Mouse (Mus musculus) subcutaneous adipose tissue, adult 2 months (tissue): ENCODE measurements around the gene Olfr715b. TPM values are rescaled to one million over a fixed set of nuclear protein-coding genes. Genes with fewer than 3 reads are reported as not detected.

Source experiments
- polyA plus RNA-seq: library from polyadenylated mRNA; depleted of rRNA; stranded (reverse); fragments of >200 nt; gene quantifications from 2 replicates; pipeline ENCODE4 v1.2.3, GENCODE M21; 2012; ENCODE audit warnings: low replicate concordance; rRNA removed

The Olfr715b gene
- polyA plus RNA-seq, result not detected in 2 replicates

GRCm38 (mm10) chr7:107110269-107110668, at the start of gene Olfr715b:
Olfr715b (minus strand) TSS chr7:107110369.

GRCm38 (mm10) chr7:107138027-107138426, 27.9 kb upstream of the Olfr715b start, which contains the start of gene Olfr716:
Olfr716 (plus strand) TSS chr7:107138327.

GRCm38 (mm10) chr7:107130983-107131382, 20.8 kb upstream of the Olfr715b start, which contains the start of gene Olfr715:
Olfr715 (minus strand) TSS chr7:107131083.

GRCm38 (mm10) chr7:107092920-107093319, 17.2 kb downstream of the Olfr715b start, which contains the start of gene Olfr17:
Olfr17 (plus strand) TSS chr7:107093220.

GRCm38 (mm10) chr7:107070681-107071080, 39.5 kb downstream of the Olfr715b start, which contains the start of gene Olfr714:
Olfr714 (plus strand) TSS chr7:107070981.

Other genes with a start within 250 kb of the Olfr715b start
- not detected in 2 replicates for gene Olfr704, start 247.2 kb downstream of the Olfr715b start, polyA plus RNA-seq
- not detected in 2 replicates for gene Olfr705, start 233.5 kb downstream of the Olfr715b start, polyA plus RNA-seq
- not detected in 2 replicates for gene Olfr706, start 222.2 kb downstream of the Olfr715b start, polyA plus RNA-seq
- gene Olfr707, start 209.1 kb downstream of the Olfr715b start, polyA plus RNA-seq, result not detected in 2 replicates
- gene Olfr1532-ps1, start 202.4 kb downstream of the Olfr715b start, polyA plus RNA-seq, result not detected in 2 replicates
- gene Olfr709-ps1, start 178.2 kb downstream of the Olfr715b start, polyA plus RNA-seq, result not detected in 2 replicates
- not detected in 2 replicates for gene Olfr710, start 162.1 kb downstream of the Olfr715b start, polyA plus RNA-seq
- gene Olfr6, start 146.4 kb downstream of the Olfr715b start, polyA plus RNA-seq, result not detected in 2 replicates
- gene Olfr711, start 134.9 kb downstream of the Olfr715b start, polyA plus RNA-seq, result not detected in 2 replicates
- not detected in 2 replicates for gene Olfr2, start 104.3 kb downstream of the Olfr715b start, polyA plus RNA-seq
- gene Olfr713, start 79.2 kb downstream of the Olfr715b start, polyA plus RNA-seq, result not detected in 2 replicates
- gene Olfr714, start 39.4 kb downstream of the Olfr715b start, polyA plus RNA-seq, result not detected in 2 replicates
- not detected in 2 replicates for gene Olfr17, start 17.1 kb downstream of the Olfr715b start, polyA plus RNA-seq
- gene Olfr715, start 20.7 kb upstream of the Olfr715b start, polyA plus RNA-seq, result not detected in 2 replicates
- not detected in 2 replicates for gene Olfr716, start 28.0 kb upstream of the Olfr715b start, polyA plus RNA-seq
- gene Nlrp14, start 56.6 kb upstream of the Olfr715b start, polyA plus RNA-seq, result not detected in 2 replicates
- not detected in 2 replicates for gene Rbmxl2, start 99.1 kb upstream of the Olfr715b start, polyA plus RNA-seq